Mouse (Mus musculus) adrenal gland, postnatal 10 days (tissue): ENCODE measurements around the gene Sgce. TPM values are rescaled to one million over a fixed set of nuclear protein-coding genes. Genes with fewer than 3 reads are reported as not detected.

ENCODE experiments used
- DNase-seq: peaks from one replicate; pipeline ENCODE4 v3.0.0; 2021; ENCODE audit warnings: mixed read lengths
- total RNA-seq, 2 experiments: library from RNA; stranded (reverse); gene quantifications; 2 replicates each; pipeline ENCODE4 v1.2.3; 2021

The Sgce gene
- total RNA-seq, 2 experiments from 2014 or later: 57.3 to 65.7 TPM

GRCm38 (mm10) chr6:4652596-4653134 lies 94.3 kb downstream of the Sgce start:
- DNase-seq: no peak

GRCm38 (mm10) chr6:4647351-4647750 lies 99.7 kb downstream of the Sgce start:
- DNase-seq: no peak

GRCm38 (mm10) chr6:4642068-4642467 lies 104.9 kb downstream of the Sgce start:
- DNase-seq: no peak

- DNase-seq: no peak
Measured at GRCm38 (mm10) chr6:4634804-4635203, 112.2 kb downstream of the Sgce start.

GRCm38 (mm10) chr6:4633189-4633588 lies 113.8 kb downstream of the Sgce start:
- no peak for DNase-seq

GRCm38 (mm10) chr6:4631464-4631863 lies 115.5 kb downstream of the Sgce start:
- no peak for DNase-seq

Other genes starting within 250 kb of the Sgce start
- 1,000 to 10,000 TPM in 1 of 2 experiments, 100 to 1,000 TPM in 1; 549 to 1,048 TPM for gene Col1a2, start 242.4 kb downstream of the Sgce start, total RNA-seq
- 10 to 100 TPM; 32.7 to 34.9 TPM for gene Casd1, start 146.4 kb downstream of the Sgce start, total RNA-seq
- 100 to 1,000 TPM; 283 to 299 TPM for gene Peg10, start 99 bp upstream of the Sgce start, total RNA-seq
- 10 to 100 TPM; 31.6 to 49.9 TPM for gene Ppp1r9a, start 155.7 kb upstream of the Sgce start, total RNA-seq